Mouse (Mus musculus) liver, embryonic 14.5 days (tissue): ENCODE data around the gene Pcdh15. TPM values are rescaled to one million over a fixed set of nuclear protein-coding genes. Genes with fewer than 3 reads are reported as not detected.

Source experiments
- ATAC-seq: fragments of 200-750 bp; cut with Nextera tagmentation; 2 replicates; pipeline ENCODE4 v1.8.0; 2017; ENCODE audit warnings: moderate number of reproducible peaks, mild to moderate bottlenecking, moderate library complexity; ENCODE audit not compliant: insufficient read depth
- DNase-seq, 3 experiments: peaks; one replicate each; pipeline ENCODE4 v3.0.0-alpha.2; 2012 to 2013; ENCODE audit warnings: low read depth in 3 of 3, low spot score in 3 of 3
- H3K27ac ChIP-seq: fragments of 300-500 bp; sonication (generic); 2 replicates; pipeline ENCODE4 v1.5.1; 2014; ENCODE audit warnings: moderate library complexity, mild to moderate bottlenecking, control low read depth, inconsistent platforms
- H3K27me3 ChIP-seq: fragments of 300-500 bp; sonication (generic); 2 replicates; pipeline ENCODE4 v1.6.1; 2014; ENCODE audit warnings: mild to moderate bottlenecking, low read length, moderate library complexity; ENCODE audit not compliant: control insufficient read depth, insufficient read depth
- H3K36me3 ChIP-seq: fragments of 300-500 bp; sonication (generic); replicated peaks from 2 replicates; pipeline ENCODE4 v1.6.1; 2014; ENCODE audit warnings: low read depth; ENCODE audit not compliant: control insufficient read depth, insufficient read depth
- H3K4me1 ChIP-seq, 2 experiments: fragments of 200-500 bp in 1 of 2; fragments of 300-500 bp in 1 of 2; sonication (generic) in 1 of 2; replicated peaks; 2 replicates each; pipeline ENCODE4 v1.6.1; 2012 to 2014; ENCODE audit warnings: antibody characterized with exemption in 1 of 2, inconsistent platforms in 1 of 2, low read length in 1 of 2; ENCODE audit not compliant: control insufficient read depth in 2 of 2, insufficient read depth in 2 of 2
- H3K4me2 ChIP-seq: fragments of 300-500 bp; sonication (generic); 2 replicates; pipeline ENCODE4 v1.6.1; 2014; ENCODE audit warnings: low read depth, mild to moderate bottlenecking, control low read depth, moderate library complexity
- H3K4me3 ChIP-seq, 2 experiments: fragments of 200-500 bp in 1 of 2; fragments of 300-500 bp in 1 of 2; sonication (generic) in 1 of 2; 2 replicates each; pipeline ENCODE4 v1.5.1; 2012 to 2014; ENCODE audit warnings: low read depth in 2 of 2, low read length in 2 of 2, mild to moderate bottlenecking in 2 of 2, control low read depth in 1 of 2, inconsistent platforms in 1 of 2, moderate library complexity in 1 of 2; ENCODE audit not compliant: insufficient read depth in 1 of 2
- H3K9ac ChIP-seq: fragments of 300-500 bp; sonication (generic); replicated peaks from 2 replicates; pipeline ENCODE4 v1.6.1; 2014; ENCODE audit warnings: mild to moderate bottlenecking, control low read depth, moderate library complexity
- H3K9me3 ChIP-seq: fragments of 300-500 bp; sonication (generic); 2 replicates; pipeline ENCODE4 v1.6.1; 2016; ENCODE audit warnings: low read length, mixed read lengths; ENCODE audit not compliant: control insufficient read depth
- CTCF ChIP-seq: IDR thresholded peaks from 2 replicates; pipeline ENCODE4 v1.5.1; 2016; ENCODE audit warnings: antibody characterized with exemption, low read depth, control low read depth
- EP300 ChIP-seq: IDR thresholded peaks from 2 replicates; pipeline ENCODE4 v1.6.1; 2016; ENCODE audit warnings: antibody characterized with exemption, low read depth
- WGBS: fragments of 180-500 bp; shearing (Covaris S2); extraction: QIAGEN DNeasy Blood & Tissue Kit; methylation state at CpG from one replicate; pipeline ENCODE4 v1.1.7; 2014; ENCODE audit not compliant: insufficient replicate concordance; 5-methylcytosine and 5-hydroxymethylcytosine counted together
- polyA plus RNA-seq, 2 experiments: library from polyadenylated mRNA; depleted of rRNA in 1 of 2; stranded (reverse) in 1 of 2; unstranded in 1 of 2; fragments of >200 nt; fragmentation: Nextera tagmentation in 1 of 2; extraction: Ambion mirVana in 1 of 2; gene quantifications; 2 replicates each; pipeline versions ENCODE4 v1.2.1 to v1.2.3; 2012 to 2014

Gene Pcdh15
- polyA plus RNA-seq, 2 experiments, result 0.02 TPM; not detected in 1

DNA sequence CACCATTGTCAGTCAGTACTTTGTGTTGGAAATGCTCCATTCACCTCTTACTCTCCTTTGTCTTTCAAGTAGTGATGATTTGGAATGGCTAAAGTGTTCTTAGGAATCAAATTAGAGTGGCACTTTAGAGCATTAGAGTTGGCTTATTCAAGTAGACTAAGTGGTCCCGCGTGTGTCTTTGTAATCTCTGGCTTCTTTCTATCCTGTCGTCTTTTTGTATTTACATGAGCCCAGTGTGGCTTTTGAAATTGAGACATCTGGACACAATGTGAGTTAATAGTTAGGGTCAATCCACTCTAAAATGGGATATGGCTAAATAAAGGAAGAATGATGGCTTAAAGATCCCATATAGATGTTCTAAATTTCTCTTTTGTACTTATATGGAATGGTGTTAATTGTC is 800.0 kb downstream of the Pcdh15 start:
- Histone ChIP-seq H3K9me3 (no peaks in the 10 kb centered on the region), H3K27me3 (no peaks in the 10 kb centered on the region), H3K9ac (no peak overlapping the region), H3K4me2 (no peak overlapping the region), H3K36me3 (no peaks in the 10 kb centered on the region), H3K4me3 (no peak overlapping the region), H3K4me1 (no peaks in the 10 kb centered on the region), H3K27ac (no peak overlapping the region)
- no peak for ATAC-seq
- TF ChIP-seq CTCF (no peak), EP300 (no peak)
- no peak for DNase-seq
- 73% methylated on average over 3 of the region's 3 CpGs for WGBS

DNA sequence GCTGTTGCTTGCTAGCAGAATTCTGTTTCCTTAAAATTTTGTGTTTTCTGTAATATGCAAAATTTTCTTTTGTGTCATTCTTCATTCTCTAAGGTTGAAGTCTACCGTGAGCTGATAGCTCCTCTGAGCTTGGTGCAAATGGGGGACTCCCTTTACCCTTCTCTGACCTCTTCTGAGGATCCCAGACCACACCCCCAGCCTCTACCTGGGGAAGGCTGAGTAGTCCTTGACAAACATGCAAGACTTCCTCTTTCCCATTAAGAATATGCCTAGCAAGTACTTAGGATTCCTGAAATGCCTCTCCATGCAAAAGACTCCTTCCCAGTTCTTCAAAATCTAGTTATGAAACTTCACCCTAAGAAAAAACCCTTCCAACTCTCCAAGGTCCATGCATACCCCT is 808.5 kb downstream of the Pcdh15 start:
- H3K27me3 ChIP-seq, result no peaks in the 10 kb centered on the region
- H3K4me3 ChIP-seq, result no peak overlapping the region
- DNase-seq (no peak), ATAC-seq (no peak)
- no peak overlapping the region for H3K4me2 ChIP-seq
- TF ChIP-seq CTCF, result no peak
- no peak for TF ChIP-seq EP300
- no peak overlapping the region for H3K9ac ChIP-seq
- no peak overlapping the region for H3K27ac ChIP-seq
- no peaks in the 10 kb centered on the region for H3K4me1 ChIP-seq
- no peaks in the 10 kb centered on the region for H3K9me3 ChIP-seq
- 42% methylated on average over 1 of the region's 1 CpGs for WGBS
- H3K36me3 ChIP-seq, result no peaks in the 10 kb centered on the region

GRCm38 (mm10) chr10:73908568-73908967 is 809.4 kb downstream of the Pcdh15 start:
- Histone ChIP-seq H3K4me3 (no peak overlapping the region), H3K9ac (no peak overlapping the region), H3K27me3 (no peaks in the 10 kb centered on the region), H3K36me3 (no peaks in the 10 kb centered on the region), H3K9me3 (no peaks in the 10 kb centered on the region), H3K4me2 (no peak overlapping the region), H3K27ac (no peak overlapping the region), H3K4me1 (no peaks in the 10 kb centered on the region)
- DNase-seq (no peak), ATAC-seq (no peak)
- TF ChIP-seq CTCF (no peak), EP300 (no peak)
- 53% methylated on average over 1 of the region's 1 CpGs for WGBS

GRCm38 (mm10) chr10:73915170-73915569 is 816.0 kb downstream of the Pcdh15 start:
- H3K4me1 ChIP-seq, result no peaks in the 10 kb centered on the region
- no peak overlapping the region for H3K4me2 ChIP-seq
- no peak for TF ChIP-seq EP300
- TF ChIP-seq CTCF, result no peak
- H3K27ac ChIP-seq, result no peak overlapping the region
- no peak for DNase-seq
- no peaks in the 10 kb centered on the region for H3K36me3 ChIP-seq
- no peaks in the 10 kb centered on the region for H3K9me3 ChIP-seq
- no peak overlapping the region for H3K9ac ChIP-seq
- no peak for ATAC-seq
- H3K27me3 ChIP-seq, result no peaks in the 10 kb centered on the region
- 58% methylated on average over 4 of the region's 4 CpGs for whole genome bisulfite sequencing
- H3K4me3 ChIP-seq, result no peak overlapping the region

- WGBS, result 53% methylated on average over 3 of the region's 3 CpGs
- no peak for DNase-seq
- no peak for TF ChIP-seq EP300
- TF ChIP-seq CTCF, result no peak
These were observed 822.4 kb downstream of the Pcdh15 start for GRCm38 (mm10) chr10:73921579-73921978.

More at GRCm38 (mm10) chr10:73921579-73921978, 822.4 kb downstream of the Pcdh15 start:
- no peaks in the 10 kb centered on the region for H3K9me3 ChIP-seq
- H3K4me1 ChIP-seq, result no peaks in the 10 kb centered on the region
- H3K4me2 ChIP-seq, result no peak overlapping the region
- no peak overlapping the region for H3K27ac ChIP-seq
- no peak for ATAC-seq
- no peaks in the 10 kb centered on the region for H3K27me3 ChIP-seq
- no peaks in the 10 kb centered on the region for H3K36me3 ChIP-seq
- H3K4me3 ChIP-seq, result no peak overlapping the region
- H3K9ac ChIP-seq, result no peak overlapping the region
